Mouse (Mus musculus) right cerebral cortex, postnatal 14 days (tissue): ENCODE results near the gene Iqcd.

ENCODE experiments used
- DNase-seq: peaks from one replicate; pipeline ENCODE4 v3.0.0; 2022

The Iqcd gene

GRCm38 (mm10) chr5:120631892-120632291 is 43.1 kb downstream of the Iqcd start:
- no peak for DNase-seq

DNA sequence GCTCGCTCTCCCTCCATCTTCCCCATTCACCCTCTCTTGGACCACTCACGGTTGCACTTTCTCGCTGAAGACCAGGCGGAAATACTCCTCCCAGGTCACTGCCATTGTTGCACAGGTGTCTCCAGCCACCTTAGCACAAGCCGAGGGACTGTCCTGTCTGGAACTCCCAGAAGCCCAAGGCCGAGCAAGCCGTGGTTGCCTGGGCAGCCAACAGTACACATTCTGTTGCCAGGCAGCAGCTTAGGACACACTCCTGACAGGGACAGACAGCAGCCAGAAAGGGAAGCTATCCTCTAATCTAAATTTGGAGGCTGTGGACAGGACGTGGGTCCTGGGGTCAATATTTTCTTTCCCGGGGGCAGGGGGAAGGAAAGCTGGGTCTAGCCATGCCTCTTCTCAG is 45.3 kb downstream of the Iqcd start, which contains the start of gene Cfap73:
TSS of gene Cfap73 (minus strand) at position 105 of the 400 bp plus-strand sequence.
- DNase-seq, result no peak

DNA sequence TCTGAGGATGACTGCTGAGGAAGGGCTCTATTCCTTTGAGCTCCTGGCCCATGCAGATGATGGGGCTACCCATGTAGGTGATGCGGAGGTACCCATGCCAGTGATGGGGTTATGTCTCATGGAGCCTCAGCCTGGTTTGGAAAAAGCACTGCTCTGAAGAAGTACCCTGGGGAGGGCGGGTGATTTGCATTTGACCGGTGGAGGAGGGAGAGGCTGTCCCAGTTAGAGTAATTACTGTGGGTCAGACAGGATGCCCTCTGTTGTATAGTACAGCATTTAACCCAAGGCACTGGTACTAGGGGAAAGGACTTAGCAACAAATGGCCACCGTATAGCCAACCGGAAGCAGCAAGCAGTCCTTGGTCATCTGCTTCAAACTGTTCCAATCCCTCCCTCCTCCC is 46.0 kb downstream of the Iqcd start:
- no peak for DNase-seq

- DNase-seq, result no peak
These were observed 46.8 kb downstream of the Iqcd start for GRCm38 (mm10) chr5:120635633-120636032.

- DNase-seq, result no peak
These were observed 51.3 kb downstream of the Iqcd start for GRCm38 (mm10) chr5:120640094-120640493.

GRCm38 (mm10) chr5:120643365-120644085 is 54.7 kb downstream of the Iqcd start:
- DNase-seq, result no peak

GRCm38 (mm10) chr5:120644227-120644626 is 55.4 kb downstream of the Iqcd start:
- no peak for DNase-seq

DNA sequence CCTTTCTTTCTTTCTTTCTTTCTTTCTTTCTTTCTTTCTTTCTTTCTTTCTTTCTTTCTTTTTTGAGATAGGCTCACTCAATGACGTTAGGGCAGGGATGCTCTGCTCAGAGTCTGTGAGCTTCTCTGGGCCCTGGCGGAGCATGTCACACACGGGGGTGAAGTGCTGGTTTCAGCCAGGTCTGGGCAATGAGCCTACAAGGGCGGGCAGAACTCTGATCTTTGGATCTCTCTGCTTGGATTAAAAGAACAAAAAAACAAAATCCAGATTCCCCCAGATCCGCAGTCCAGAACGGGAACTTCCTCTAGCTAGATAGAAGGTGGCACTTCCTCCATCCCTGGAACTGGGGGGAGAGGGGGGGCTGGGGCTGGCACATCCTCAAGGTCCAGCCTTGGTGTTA is 57.0 kb downstream of the Iqcd start:
- DNase-seq, result no peak

DNA sequence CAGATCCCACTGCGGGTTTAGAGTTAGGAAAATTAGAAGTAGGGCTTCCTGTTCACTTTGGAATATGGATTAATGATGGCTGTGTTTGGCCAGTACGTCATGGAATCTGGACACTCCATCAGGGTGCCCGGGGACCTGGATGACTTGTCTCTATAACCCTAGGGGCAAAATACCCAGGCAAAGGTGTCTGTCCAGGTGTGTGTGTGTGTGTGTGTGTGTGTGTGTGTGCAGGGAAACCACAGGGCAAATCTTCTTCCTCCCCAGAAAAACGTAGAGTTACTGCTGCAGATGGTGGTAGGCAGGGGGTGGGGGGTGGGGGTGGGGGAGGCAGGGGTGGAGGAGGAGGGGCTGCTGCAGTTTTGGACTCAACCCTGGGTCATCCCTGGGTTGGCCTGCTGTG is 58.5 kb downstream of the Iqcd start:
- DNase-seq, result no peak

- DNase-seq, result no peak
These were observed 59.1 kb downstream of the Iqcd start for GRCm38 (mm10) chr5:120647814-120648491.

DNA sequence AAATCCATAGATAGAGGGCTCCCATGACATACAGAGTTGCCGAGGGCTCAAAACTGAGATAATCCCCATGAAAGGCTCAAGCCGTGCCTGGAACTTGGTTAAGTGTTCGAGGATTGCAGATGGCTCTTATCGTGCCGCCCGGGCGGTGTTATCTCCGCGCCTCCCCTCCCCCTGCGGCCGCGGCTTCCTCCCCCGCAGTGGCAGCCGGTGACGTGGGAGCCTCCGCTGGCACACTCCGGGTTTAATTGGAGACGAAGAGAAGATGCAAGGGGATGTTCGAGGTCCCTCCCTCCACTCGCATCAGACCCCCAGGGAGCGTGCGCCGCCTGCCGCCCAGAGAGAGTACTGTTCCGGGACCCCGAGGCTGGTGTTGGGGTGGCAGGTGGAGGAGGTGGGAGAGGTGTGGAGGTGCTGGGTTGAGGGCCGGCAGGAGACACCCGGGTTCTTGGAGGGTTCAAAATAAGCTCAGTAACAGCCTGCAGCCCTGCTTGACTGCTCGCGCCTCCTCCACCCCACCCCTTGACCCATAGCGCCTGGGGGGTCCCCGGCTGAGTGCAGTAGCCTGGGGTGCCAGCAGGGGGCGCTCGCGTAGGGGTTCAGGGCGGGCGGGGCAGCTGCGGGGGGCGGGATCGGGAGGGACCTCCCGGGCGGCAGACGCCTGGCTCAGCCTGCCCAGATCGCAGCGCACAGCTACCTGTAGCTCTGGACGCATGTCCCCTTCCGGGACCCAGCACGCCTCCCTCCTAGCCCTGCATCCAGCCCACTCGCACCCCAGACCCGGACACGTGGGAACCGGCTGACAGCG is 60.0 kb downstream of the Iqcd start, which contains the start of gene Rasal1:
TSS of gene Rasal1 (plus strand) at position 244 of the 805 bp plus-strand sequence.
- DNase-seq, result peak; percentile 86

- peak; percentile 59 for DNase-seq
These were observed 60.6 kb downstream of the Iqcd start for GRCm38 (mm10) chr5:120649374-120649933.

- no peak for DNase-seq
These were observed 61.1 kb downstream of the Iqcd start for GRCm38 (mm10) chr5:120649938-120650337.

DNA sequence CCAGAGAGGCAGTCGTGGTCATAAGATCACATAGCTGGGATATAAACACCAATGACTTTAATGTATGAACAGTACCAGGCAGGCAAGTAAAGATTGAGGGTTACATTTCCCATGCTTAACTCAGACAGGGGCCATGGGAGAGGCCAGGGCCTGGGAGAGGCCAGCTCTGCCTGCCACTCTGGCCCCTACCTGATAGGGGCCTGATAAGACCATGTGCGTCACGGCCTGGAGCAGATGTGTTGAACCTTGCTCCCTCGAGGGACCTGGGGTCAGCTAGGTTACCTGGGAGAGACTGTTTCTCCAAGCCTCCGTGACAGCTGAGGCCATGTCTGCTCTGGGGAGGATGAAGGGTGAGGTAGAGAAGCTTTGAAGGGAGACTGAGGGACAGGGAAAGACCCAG is 62.4 kb downstream of the Iqcd start:
- no peak for DNase-seq

- DNase-seq, result peak; percentile 32
These were observed 64.3 kb downstream of the Iqcd start for GRCm38 (mm10) chr5:120652915-120653701.

DNA sequence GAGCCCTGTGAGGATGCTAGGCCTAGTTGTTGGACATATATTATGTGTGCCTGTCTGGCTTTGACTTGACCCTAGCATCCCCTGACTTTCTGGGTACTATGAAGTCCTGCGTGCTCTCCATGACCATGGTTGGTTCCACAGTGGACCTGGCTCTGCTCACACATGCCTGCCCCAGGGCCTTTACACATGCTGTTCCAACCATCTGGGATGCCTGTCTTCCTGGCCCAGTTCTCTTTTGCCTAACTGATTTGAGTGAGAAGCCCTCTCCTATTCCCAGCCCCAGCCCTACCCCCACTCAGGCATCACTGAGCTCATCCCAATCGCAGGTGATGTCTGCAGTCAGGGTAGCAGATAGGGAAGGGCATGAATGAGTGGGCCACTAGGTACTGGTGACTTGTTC is 65.1 kb downstream of the Iqcd start:
- no peak for DNase-seq

- peak; percentile 29 for DNase-seq
These were observed 67.5 kb downstream of the Iqcd start for GRCm38 (mm10) chr5:120656281-120656751.
